Mouse (Mus musculus): Measurements from ENCODE around the gene Gm5485.

DNA sequence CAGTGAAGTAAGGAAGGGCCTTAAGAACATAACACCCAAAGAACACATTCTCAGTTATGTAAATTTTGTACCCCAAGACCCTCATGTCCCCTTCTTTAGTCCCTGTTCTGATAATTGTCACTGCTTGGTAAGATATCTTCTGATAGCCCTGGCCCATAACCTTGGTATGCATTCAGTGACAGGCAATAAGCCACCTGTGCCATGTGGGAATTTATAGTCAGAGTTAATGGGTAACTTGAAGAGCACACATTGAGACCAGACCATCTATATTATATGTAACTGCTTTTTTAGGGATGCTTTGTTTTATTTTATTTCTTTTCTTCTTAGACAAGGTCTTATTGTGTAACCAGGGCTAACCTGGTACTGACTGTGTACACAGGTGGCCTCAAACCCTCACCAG, 8.2 kb downstream of the Gm5485 start:
- TF ChIP-seq POLR2A (IDR thresholded peaks at IDR 0.05; ENCODE audit: borderline replicate concordance, extremely low read depth, insufficient read depth, insufficient read length, poor library complexity, severe bottlenecking) (no peak), CTCF (IDR thresholded peaks at IDR 0.05; ENCODE audit: borderline replicate concordance, extremely low read depth, insufficient read depth, insufficient read length) (no peak)

Measured in brain, embryonic 14.5 days (tissue).